Mouse (Mus musculus) heart, embryonic 15.5 days (tissue): ENCODE measurements around the gene Gm21887. TPM values are rescaled to one million over a fixed set of nuclear protein-coding genes. Genes with fewer than 3 reads are reported as not detected.
"Not testable (repeated sequence)": the region's sequence is repeated elsewhere in the genome, so short reads cannot be mapped to it uniquely, and the experiment has no call there.

Source experiments
- ATAC-seq: fragments of 200-750 bp; cut with Nextera tagmentation; replicated peaks from 2 replicates; pipeline ENCODE4 v1.8.0; 2017; ENCODE audit warnings: low read depth, moderate TSS enrichment; ENCODE audit not compliant: insufficient number of reproducible peaks, insufficient read depth, low FRiP score
- H3K27ac ChIP-seq: fragments of 300-500 bp; sonication (generic); 2 replicates; pipeline ENCODE4 v1.5.1; 2015; ENCODE audit warnings: mild to moderate bottlenecking, inconsistent platforms
- H3K27me3 ChIP-seq: fragments of 300-500 bp; sonication (generic); 2 replicates; pipeline ENCODE4 v1.6.1; 2015; ENCODE audit warnings: inconsistent platforms
- H3K36me3 ChIP-seq: fragments of 300-500 bp; sonication (generic); 2 replicates; pipeline ENCODE4 v1.6.1; 2015; ENCODE audit warnings: mild to moderate bottlenecking, inconsistent platforms
- H3K4me1 ChIP-seq: fragments of 300-500 bp; sonication (generic); replicated peaks from 2 replicates; pipeline ENCODE4 v1.6.1; 2015; ENCODE audit warnings: inconsistent platforms
- H3K4me2 ChIP-seq: fragments of 300-500 bp; sonication (generic); 2 replicates; pipeline ENCODE4 v1.6.1; 2015; ENCODE audit warnings: inconsistent platforms, mild to moderate bottlenecking, moderate library complexity
- H3K4me3 ChIP-seq: fragments of 300-500 bp; sonication (generic); 2 replicates; pipeline ENCODE4 v1.5.1; 2015; ENCODE audit warnings: mild to moderate bottlenecking, inconsistent platforms
- H3K9ac ChIP-seq: fragments of 300-500 bp; sonication (generic); 2 replicates; pipeline ENCODE4 v1.6.1; 2015; ENCODE audit warnings: mild to moderate bottlenecking, inconsistent platforms
- H3K9me3 ChIP-seq: fragments of 300-500 bp; sonication (generic); replicated peaks from 2 replicates; pipeline ENCODE4 v1.6.1; 2016; ENCODE audit warnings: inconsistent platforms
- WGBS: fragments of 180-500 bp; shearing (Covaris S2); methylation state at CpG from one replicate; pipeline ENCODE4 v1.1.7; 2015; ENCODE audit warnings: mixed read lengths; 5-methylcytosine and 5-hydroxymethylcytosine counted together
- polyA plus RNA-seq: library from polyadenylated mRNA; unstranded; fragments of >200 nt; fragmentation: Nextera tagmentation; extraction: Ambion mirVana; gene quantifications from 2 replicates; pipeline ENCODE4 v1.2.1, GENCODE M21; 2015

The Gm21887 gene
- polyA plus RNA-seq, 1 experiment from 2014 or later, result 122 TPM

GRCm38 (mm10) chrX:170009801-170010221 is 352 bp downstream of the Gm21887 start:
- Histone ChIP-seq H3K9me3 (peaks cover 18% of the 10 kb centered on the region), H3K4me3 (peak overlapping the region; percentile 55), H3K9ac (peak overlapping the region; percentile 67), H3K36me3 (peaks cover 12% of the 10 kb centered on the region), H3K27ac (peak overlapping the region; percentile 70)
- WGBS, result 60% methylated on average over 25 of the region's 25 CpGs
- peak; percentile 96 for ATAC-seq
- not testable (repeated sequence) for H3K27me3 ChIP-seq, H3K4me1 ChIP-seq, H3K4me2 ChIP-seq

- not testable (repeated sequence) for H3K9ac ChIP-seq, H3K27ac ChIP-seq, H3K27me3 ChIP-seq, H3K4me1 ChIP-seq
- H3K4me2 ChIP-seq, result peak overlapping the region; percentile 29
- peaks cover 18% of the 10 kb centered on the region for H3K9me3 ChIP-seq
- peaks cover 12% of the 10 kb centered on the region for H3K36me3 ChIP-seq
- H3K4me3 ChIP-seq, result peak overlapping the region; percentile 27
- WGBS, result 82% methylated on average over 97 of the region's 97 CpGs
- ATAC-seq, result peak; percentile 14; the same call in 1 of the 2 replicates
Measured at GRCm38 (mm10) chrX:170010581-170011528, 1.4 kb downstream of the Gm21887 start.

GRCm38 (mm10) chrX:170011529-170011879 is 2.0 kb downstream of the Gm21887 start:
- not testable (repeated sequence) for H3K27ac ChIP-seq, H3K9ac ChIP-seq, H3K4me2 ChIP-seq, H3K4me3 ChIP-seq, H3K4me1 ChIP-seq, ATAC-seq, H3K27me3 ChIP-seq
- H3K36me3 ChIP-seq, result peaks cover 15% of the 10 kb centered on the region
- WGBS, result 76% methylated on average over 6 of the region's 10 CpGs
- H3K9me3 ChIP-seq, result peaks cover 18% of the 10 kb centered on the region

GRCm38 (mm10) chrX:170013421-170013820 is 4.0 kb downstream of the Gm21887 start:
- H3K27ac ChIP-seq, ATAC-seq, H3K4me2 ChIP-seq, H3K4me3 ChIP-seq, H3K27me3 ChIP-seq, H3K9ac ChIP-seq, H3K4me1 ChIP-seq: not testable (repeated sequence)
- 100% methylated on average over 1 of the region's 13 CpGs for WGBS
- H3K9me3 ChIP-seq, result peaks cover 20% of the 10 kb centered on the region
- H3K36me3 ChIP-seq, result peaks cover 26% of the 10 kb centered on the region

- Histone ChIP-seq H3K36me3 (peaks cover 32% of the 10 kb centered on the region), H3K9me3 (peaks cover 25% of the 10 kb centered on the region)
- not testable (repeated sequence) for H3K4me3 ChIP-seq, ATAC-seq, H3K4me2 ChIP-seq, H3K27me3 ChIP-seq, H3K27ac ChIP-seq, H3K4me1 ChIP-seq, H3K9ac ChIP-seq
- WGBS, result 71% methylated on average over 5 of the region's 13 CpGs
Measured at GRCm38 (mm10) chrX:170014038-170014437, 4.6 kb downstream of the Gm21887 start.

GRCm38 (mm10) chrX:170015883-170016282 is 6.4 kb downstream of the Gm21887 start:
- H3K4me3 ChIP-seq, H3K4me2 ChIP-seq, H3K27me3 ChIP-seq, H3K9ac ChIP-seq, ATAC-seq, H3K4me1 ChIP-seq, H3K27ac ChIP-seq: not testable (repeated sequence)
- Histone ChIP-seq H3K9me3 (peaks cover 17% of the 10 kb centered on the region; the same call in 1 of the 2 replicates), H3K36me3 (peaks cover 38% of the 10 kb centered on the region)
- 88% methylated on average over 10 of the region's 12 CpGs for WGBS

- H3K9ac ChIP-seq, H3K4me3 ChIP-seq, H3K4me1 ChIP-seq, H3K4me2 ChIP-seq, H3K27me3 ChIP-seq, H3K27ac ChIP-seq: not testable (repeated sequence)
- peak; percentile 43 for ATAC-seq
- WGBS, result 62% methylated on average over 27 of the region's 27 CpGs
- 0 out of 2 replicates have a peak, but pooled peaks cover 17% of the 10 kb centered on the region for H3K9me3 ChIP-seq
- peaks cover 38% of the 10 kb centered on the region for H3K36me3 ChIP-seq
Measured at GRCm38 (mm10) chrX:170017333-170018245, 8.1 kb downstream of the Gm21887 start.

GRCm38 (mm10) chrX:170018571-170019218 is 9.2 kb downstream of the Gm21887 start:
- H3K4me1 ChIP-seq, H3K9ac ChIP-seq, H3K4me3 ChIP-seq, H3K4me2 ChIP-seq, H3K27me3 ChIP-seq, H3K27ac ChIP-seq: not testable (repeated sequence)
- Histone ChIP-seq H3K9me3 (0 out of 2 replicates have a peak, but pooled peaks cover 17% of the 10 kb centered on the region), H3K36me3 (peaks cover 38% of the 10 kb centered on the region)
- peak; percentile 89 for ATAC-seq
- 84% methylated on average over 66 of the region's 66 CpGs for WGBS

- not testable (repeated sequence) for H3K9ac ChIP-seq, H3K27me3 ChIP-seq, H3K4me1 ChIP-seq, H3K4me2 ChIP-seq, H3K4me3 ChIP-seq, H3K27ac ChIP-seq
- 84% methylated on average over 30 of the region's 30 CpGs for WGBS
- Histone ChIP-seq H3K9me3 (0 out of 2 replicates have a peak, but pooled peaks cover 17% of the 10 kb centered on the region), H3K36me3 (peaks cover 38% of the 10 kb centered on the region)
- peak; percentile 70 for ATAC-seq
Measured at GRCm38 (mm10) chrX:170019219-170019953, 9.9 kb downstream of the Gm21887 start.

GRCm38 (mm10) chrX:170019954-170020689 is 10.7 kb downstream of the Gm21887 start:
- not testable (repeated sequence) for H3K4me2 ChIP-seq, H3K4me1 ChIP-seq, H3K9ac ChIP-seq, H3K4me3 ChIP-seq, ATAC-seq, H3K27ac ChIP-seq, H3K27me3 ChIP-seq
- H3K9me3 ChIP-seq, result 0 out of 2 replicates have a peak, but pooled peaks cover 17% of the 10 kb centered on the region
- WGBS, result 54% methylated on average over 14 of the region's 14 CpGs
- peaks cover 38% of the 10 kb centered on the region for H3K36me3 ChIP-seq
